Mouse (Mus musculus): ENCODE measurements at regions not wholly inside any gene's neighbourhood (a gene's known extent, or its start where the extent isn't known, plus 50 kb on each side); places are given as distances from the start of the nearest gene placed in this dataset.

DNA sequence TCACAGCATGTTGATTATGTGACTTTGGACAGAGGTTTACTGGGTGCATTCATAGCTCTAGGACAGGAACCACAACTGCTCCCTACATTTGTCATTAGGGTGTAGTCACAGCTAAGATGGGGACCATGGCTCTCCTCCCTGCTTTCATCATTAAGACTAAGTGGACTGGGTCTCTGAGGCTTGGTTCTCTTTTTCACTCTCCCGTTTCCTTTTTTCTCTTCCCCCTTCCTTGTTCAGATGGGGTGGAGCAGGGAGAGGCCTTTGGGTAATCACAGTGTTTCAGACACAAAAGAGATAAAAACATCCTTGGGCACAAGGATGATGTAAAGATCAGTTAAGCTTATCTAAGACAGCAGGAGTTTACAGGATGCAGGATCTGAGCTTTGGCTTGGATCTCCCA is 144.8 kb downstream of the Efnb2 start:
- ATAC-seq (ENCODE audit: extremely low read depth, insufficient number of reproducible peaks, low FRiP score, poor library complexity, severe bottlenecking) = no peak; the same call in 1 of the 2 replicates
- peaks cover 3% of the 10 kb centered on the region; the same call in 1 of the 2 replicates for H3K27me3 ChIP-seq (ENCODE audit: insufficient read depth, low read length)

GRCm38 (mm10) chr8:8499921-8500320 is 161.1 kb downstream of the Efnb2 start:
- Histone ChIP-seq H3K4me1 (ENCODE audit: insufficient read depth, low read depth, low read length) (no peaks in the 10 kb centered on the region), H3K36me3 (replicated peaks) (no peaks in the 10 kb centered on the region), H3K9me3 (replicated peaks) (no peaks in the 10 kb centered on the region), H3K27me3 (ENCODE audit: insufficient read depth, low read length) (peaks cover 6% of the 10 kb centered on the region), H3K4me3 (ENCODE audit: low read depth, low read length) (no peak overlapping the region)
- ATAC-seq (ENCODE audit: extremely low read depth, insufficient number of reproducible peaks, low FRiP score, poor library complexity, severe bottlenecking) = no peak
- no peak for DNase-seq (ENCODE audit: low spot score)
- TF ChIP-seq GATA2 (IDR thresholded peaks at IDR 0.05; ENCODE audit: borderline replicate concordance, low read depth, low read length) (no peak), CTCF (IDR thresholded peaks at IDR 0.05; ENCODE audit: low read depth, low read length) (no peak), TAL1 (conservative IDR thresholded peaks at IDR 0.05; ENCODE audit: low read depth, low read length) (no peak), GATA1 (IDR thresholded peaks at IDR 0.05; ENCODE audit: borderline replicate concordance, low read length) (no peak), POLR2AphosphoS5 (IDR thresholded peaks at IDR 0.05; ENCODE audit: insufficient replicate concordance, low read depth, low read length) (no peak)

More for the DNA sequence above, 144.8 kb downstream of the Efnb2 start:
- no peak for TF ChIP-seq GATA1 (IDR thresholded peaks at IDR 0.05; ENCODE audit: borderline replicate concordance, low read length)
- no peak for TF ChIP-seq POLR2AphosphoS5 (IDR thresholded peaks at IDR 0.05; ENCODE audit: insufficient replicate concordance, low read depth, low read length)
- no peak for TF ChIP-seq TAL1 (conservative IDR thresholded peaks at IDR 0.05; ENCODE audit: low read depth, low read length)
- no peak for TF ChIP-seq CTCF (IDR thresholded peaks at IDR 0.05; ENCODE audit: low read depth, low read length)
- no peak for TF ChIP-seq GATA2 (IDR thresholded peaks at IDR 0.05; ENCODE audit: borderline replicate concordance, low read depth, low read length)
- Histone ChIP-seq H3K36me3 (replicated peaks) (no peaks in the 10 kb centered on the region), H3K4me3 (ENCODE audit: low read depth, low read length) (no peak overlapping the region), H3K4me1 (ENCODE audit: insufficient read depth, low read depth, low read length) (peaks cover 4% of the 10 kb centered on the region), H3K9me3 (replicated peaks) (no peaks in the 10 kb centered on the region; the same call in 1 of the 2 replicates)
- no peak for DNase-seq (ENCODE audit: low spot score)

DNA sequence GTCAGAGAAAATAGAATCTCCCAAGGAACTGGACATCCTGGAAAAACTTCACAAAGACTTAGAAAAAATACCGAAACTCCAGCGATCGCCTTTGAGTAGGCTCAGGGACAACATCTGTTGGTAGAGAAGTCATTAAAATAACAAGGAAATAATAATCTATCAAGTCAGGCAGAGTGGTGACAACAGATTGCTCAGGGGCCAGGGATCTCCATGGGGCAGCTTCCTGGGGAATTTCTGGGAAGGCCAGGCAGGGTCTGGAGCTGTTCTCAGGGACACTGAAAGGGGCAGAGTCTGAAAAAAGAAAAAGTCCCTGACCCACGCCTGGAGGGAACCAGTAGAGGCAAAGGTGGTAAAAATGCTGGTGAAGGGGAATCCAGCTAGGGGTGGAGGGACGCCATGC is 162.3 kb downstream of the Efnb2 start:
- peaks cover 3% of the 10 kb centered on the region for H3K9me3 ChIP-seq (replicated peaks)
- H3K4me1 ChIP-seq (ENCODE audit: insufficient read depth, low read depth, low read length) = peaks cover 4% of the 10 kb centered on the region; the same call in 1 of the 2 replicates

DNA sequence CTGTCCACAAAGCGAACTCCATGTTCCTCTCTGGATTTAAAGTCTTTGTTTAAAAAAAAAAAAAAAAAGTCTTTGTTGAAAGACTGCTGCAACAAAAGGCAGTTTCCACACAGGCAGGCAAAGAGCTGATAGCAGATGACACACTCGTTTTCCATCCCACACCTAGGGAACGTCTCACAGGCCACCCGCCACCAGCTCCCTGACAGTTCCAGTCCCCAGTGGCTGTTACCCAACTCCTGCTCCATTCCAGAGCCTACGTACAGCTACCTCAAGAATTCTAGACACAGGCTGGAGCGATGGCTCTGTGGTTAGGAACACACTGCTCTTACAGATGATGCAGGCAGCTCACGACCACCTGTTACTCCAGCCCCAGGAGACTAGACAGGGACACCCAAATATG is 165.6 kb downstream of the Efnb2 start:
- Histone ChIP-seq H3K27me3 (ENCODE audit: insufficient read depth, low read length) (peaks cover 5% of the 10 kb centered on the region; the same call in 1 of the 2 replicates), H3K4me1 (ENCODE audit: insufficient read depth, low read depth, low read length) (peaks cover 19% of the 10 kb centered on the region), H3K9me3 (replicated peaks) (peaks cover 3% of the 10 kb centered on the region), H3K4me3 (ENCODE audit: low read depth, low read length) (no peak overlapping the region), H3K36me3 (replicated peaks) (no peaks in the 10 kb centered on the region)
- ATAC-seq (ENCODE audit: extremely low read depth, insufficient number of reproducible peaks, low FRiP score, poor library complexity, severe bottlenecking) (no peak), DNase-seq (ENCODE audit: low spot score) (no peak)
- TF ChIP-seq POLR2AphosphoS5 (IDR thresholded peaks at IDR 0.05; ENCODE audit: insufficient replicate concordance, low read depth, low read length) (no peak), GATA1 (IDR thresholded peaks at IDR 0.05; ENCODE audit: borderline replicate concordance, low read length) (no peak), CTCF (IDR thresholded peaks at IDR 0.05; ENCODE audit: low read depth, low read length) (no peak), TAL1 (conservative IDR thresholded peaks at IDR 0.05; ENCODE audit: low read depth, low read length) (no peak), GATA2 (IDR thresholded peaks at IDR 0.05; ENCODE audit: borderline replicate concordance, low read depth, low read length) (no peak)

More for the DNA sequence above, 162.3 kb downstream of the Efnb2 start:
- Histone ChIP-seq H3K27me3 (ENCODE audit: insufficient read depth, low read length) (peaks cover 6% of the 10 kb centered on the region), H3K36me3 (replicated peaks) (no peaks in the 10 kb centered on the region), H3K4me3 (ENCODE audit: low read depth, low read length) (no peak overlapping the region)
- no peak for TF ChIP-seq GATA1 (IDR thresholded peaks at IDR 0.05; ENCODE audit: borderline replicate concordance, low read length)
- TF ChIP-seq POLR2AphosphoS5 (IDR thresholded peaks at IDR 0.05; ENCODE audit: insufficient replicate concordance, low read depth, low read length) = no peak
- no peak for TF ChIP-seq CTCF (IDR thresholded peaks at IDR 0.05; ENCODE audit: low read depth, low read length)
- TF ChIP-seq GATA2 (IDR thresholded peaks at IDR 0.05; ENCODE audit: borderline replicate concordance, low read depth, low read length) = no peak
- no peak for TF ChIP-seq TAL1 (conservative IDR thresholded peaks at IDR 0.05; ENCODE audit: low read depth, low read length)
- DNase-seq (ENCODE audit: low spot score) (no peak), ATAC-seq (ENCODE audit: extremely low read depth, insufficient number of reproducible peaks, low FRiP score, poor library complexity, severe bottlenecking) (no peak)

- ATAC-seq (ENCODE audit: extremely low read depth, insufficient number of reproducible peaks, low FRiP score, poor library complexity, severe bottlenecking) = no peak
- no peak for DNase-seq (ENCODE audit: low spot score)
- H3K27me3 ChIP-seq (ENCODE audit: insufficient read depth, low read length) = peaks cover 12% of the 10 kb centered on the region
- TF ChIP-seq CTCF (IDR thresholded peaks at IDR 0.05; ENCODE audit: low read depth, low read length) = no peak
- no peak for TF ChIP-seq POLR2AphosphoS5 (IDR thresholded peaks at IDR 0.05; ENCODE audit: insufficient replicate concordance, low read depth, low read length)
- TF ChIP-seq TAL1 (conservative IDR thresholded peaks at IDR 0.05; ENCODE audit: low read depth, low read length) = no peak
- no peak for TF ChIP-seq GATA2 (IDR thresholded peaks at IDR 0.05; ENCODE audit: borderline replicate concordance, low read depth, low read length)
- no peak for TF ChIP-seq GATA1 (IDR thresholded peaks at IDR 0.05; ENCODE audit: borderline replicate concordance, low read length)
- H3K4me1 ChIP-seq (ENCODE audit: insufficient read depth, low read depth, low read length) = peaks cover 25% of the 10 kb centered on the region
- no peak overlapping the region for H3K4me3 ChIP-seq (ENCODE audit: low read depth, low read length)
- peaks cover 3% of the 10 kb centered on the region for H3K9me3 ChIP-seq (replicated peaks)
- H3K36me3 ChIP-seq (replicated peaks) = no peaks in the 10 kb centered on the region
Measured at GRCm38 (mm10) chr8:8494281-8494680, 166.8 kb downstream of the Efnb2 start.

DNA sequence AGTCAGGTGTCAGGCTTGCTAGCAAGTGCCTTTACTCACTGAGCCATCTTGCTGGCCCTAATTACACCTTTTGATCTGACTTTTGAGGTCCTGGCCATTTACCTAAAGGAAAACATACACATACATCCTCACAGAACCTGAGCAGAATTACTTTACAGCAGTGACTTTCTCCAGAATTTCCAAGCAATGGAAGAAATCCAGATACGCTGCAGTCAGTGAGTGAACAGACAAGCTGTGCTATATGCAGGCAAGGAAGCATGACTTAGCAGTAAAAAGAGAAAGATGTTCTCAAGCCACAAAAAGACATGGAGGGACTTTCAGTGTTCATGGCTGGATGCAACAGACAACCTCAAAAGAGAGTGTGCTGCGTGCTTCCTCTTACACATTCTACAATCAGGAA is 169.1 kb downstream of the Efnb2 start:
- H3K27me3 ChIP-seq (ENCODE audit: insufficient read depth, low read length) = peaks cover 18% of the 10 kb centered on the region
- ATAC-seq (ENCODE audit: extremely low read depth, insufficient number of reproducible peaks, low FRiP score, poor library complexity, severe bottlenecking) (no peak), DNase-seq (ENCODE audit: low spot score) (no peak)
- H3K4me3 ChIP-seq (ENCODE audit: low read depth, low read length) = no peak overlapping the region
- H3K4me1 ChIP-seq (ENCODE audit: insufficient read depth, low read depth, low read length) = peaks cover 33% of the 10 kb centered on the region
- no peaks in the 10 kb centered on the region for H3K36me3 ChIP-seq (replicated peaks)
- TF ChIP-seq CTCF (IDR thresholded peaks at IDR 0.05; ENCODE audit: low read depth, low read length) (no peak), GATA2 (IDR thresholded peaks at IDR 0.05; ENCODE audit: borderline replicate concordance, low read depth, low read length) (no peak), GATA1 (IDR thresholded peaks at IDR 0.05; ENCODE audit: borderline replicate concordance, low read length) (no peak), TAL1 (conservative IDR thresholded peaks at IDR 0.05; ENCODE audit: low read depth, low read length) (no peak), POLR2AphosphoS5 (IDR thresholded peaks at IDR 0.05; ENCODE audit: insufficient replicate concordance, low read depth, low read length) (no peak)
- peaks cover 3% of the 10 kb centered on the region for H3K9me3 ChIP-seq (replicated peaks)

Data from G1E (cell line).